Mouse (Mus musculus) mouse embryonic stem cell (cell line): ENCODE data around the gene Prl.
"Not testable (repeated sequence)": the region's sequence is repeated elsewhere in the genome, so short reads cannot be mapped to it uniquely, and the experiment has no call there.

ENCODE experiments used
- in situ Hi-C, 2 experiments: fragments of 300-500 bp; cut with MboI; formaldehyde crosslinking; loops; 1 replicate in 1 of 2; 3 replicates in 1 of 2; pipeline ENCODE4 v1.14.3; 2019 to 2020; ENCODE audit warnings: low sequenced_read_pairs in 2 of 2, low pct_unique_long_range_greater_than_20kb in 1 of 2, mixed read lengths in 1 of 2; ENCODE audit not compliant: unreplicated experiment in 1 of 2

Gene Prl

DNA sequence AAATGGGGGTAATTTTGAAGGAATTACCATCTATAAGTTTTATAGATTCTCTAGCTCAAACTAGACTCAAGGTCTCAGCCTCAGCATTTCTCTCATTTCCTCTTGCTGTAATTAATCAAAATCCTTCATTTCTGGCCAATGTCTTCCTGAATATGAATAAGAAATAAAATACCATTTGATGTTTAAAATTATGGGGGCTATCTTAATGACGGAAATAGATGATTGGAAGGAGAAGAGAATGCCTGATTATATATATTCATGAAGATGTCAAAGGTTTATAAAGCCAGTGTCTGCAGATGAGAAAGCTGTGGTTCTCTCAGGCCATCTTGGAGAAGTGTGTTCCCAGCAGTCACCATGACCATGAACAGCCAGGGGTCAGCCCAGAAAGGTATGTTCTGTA, at the start of gene Prl:
Gene Prl (plus strand): TSS at position 301 of the 400 bp plus-strand sequence.
- in situ Hi-C loops, result no loop called here

DNA sequence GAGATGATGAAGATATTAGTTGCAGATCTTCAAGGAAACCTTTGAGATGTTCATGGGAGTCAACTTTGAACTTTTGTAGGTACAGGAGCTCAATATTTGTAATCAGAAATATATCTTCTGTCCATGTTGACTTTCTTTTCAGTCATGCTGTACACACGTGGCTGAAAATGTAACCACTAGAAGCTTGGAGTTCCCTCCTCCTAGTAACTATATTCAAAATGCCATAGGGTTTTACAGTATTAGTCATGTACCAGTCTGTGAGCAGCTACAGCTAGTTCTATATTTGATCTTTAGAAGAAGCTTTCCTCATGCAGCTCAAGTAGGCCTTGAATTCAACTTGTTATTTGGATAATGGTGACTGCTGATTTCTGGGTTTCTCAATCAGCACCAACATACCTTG, 30.8 kb upstream of the Prl start:
- in situ Hi-C loops, result no loop called here

- in situ Hi-C loops, result no loop called here
Observed at GRCm38 (mm10) chr13:27027376-27027775, 30.0 kb upstream of the Prl start.

DNA sequence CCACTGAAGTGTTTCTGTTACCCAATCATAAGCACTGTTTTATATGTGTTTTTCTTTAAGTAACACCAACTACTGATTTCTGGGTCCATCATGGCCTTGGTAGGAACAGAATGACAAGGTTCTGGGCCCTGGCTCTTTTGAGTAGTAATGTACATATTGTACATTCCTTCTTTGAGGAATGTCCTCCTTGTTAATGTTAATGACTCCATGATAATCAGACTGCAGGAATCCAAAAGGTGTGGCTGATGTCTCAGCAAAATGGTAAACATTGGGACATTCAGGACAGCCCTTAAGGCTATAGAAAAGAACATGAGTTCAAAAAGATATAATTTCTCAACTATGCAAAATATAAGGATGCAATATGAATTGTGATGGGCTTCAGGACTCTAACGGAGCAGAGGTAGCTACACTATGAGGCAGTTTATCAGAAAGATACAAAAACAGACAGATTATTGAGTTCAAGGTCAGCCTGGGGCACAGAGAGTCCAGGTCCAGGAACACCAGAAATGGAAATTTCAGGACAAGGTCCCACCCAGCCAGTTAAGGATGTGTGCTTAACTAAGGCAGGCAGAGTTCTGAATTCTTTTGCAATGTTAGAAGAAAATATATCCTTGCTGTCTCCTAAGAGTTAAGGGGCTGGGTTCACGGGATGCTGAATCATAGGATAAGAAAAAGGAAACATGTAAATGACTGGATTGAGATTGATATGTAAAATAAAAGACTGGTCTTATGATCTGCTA, 28.7 kb upstream of the Prl start:
- in situ Hi-C loops, result no loop called here

DNA sequence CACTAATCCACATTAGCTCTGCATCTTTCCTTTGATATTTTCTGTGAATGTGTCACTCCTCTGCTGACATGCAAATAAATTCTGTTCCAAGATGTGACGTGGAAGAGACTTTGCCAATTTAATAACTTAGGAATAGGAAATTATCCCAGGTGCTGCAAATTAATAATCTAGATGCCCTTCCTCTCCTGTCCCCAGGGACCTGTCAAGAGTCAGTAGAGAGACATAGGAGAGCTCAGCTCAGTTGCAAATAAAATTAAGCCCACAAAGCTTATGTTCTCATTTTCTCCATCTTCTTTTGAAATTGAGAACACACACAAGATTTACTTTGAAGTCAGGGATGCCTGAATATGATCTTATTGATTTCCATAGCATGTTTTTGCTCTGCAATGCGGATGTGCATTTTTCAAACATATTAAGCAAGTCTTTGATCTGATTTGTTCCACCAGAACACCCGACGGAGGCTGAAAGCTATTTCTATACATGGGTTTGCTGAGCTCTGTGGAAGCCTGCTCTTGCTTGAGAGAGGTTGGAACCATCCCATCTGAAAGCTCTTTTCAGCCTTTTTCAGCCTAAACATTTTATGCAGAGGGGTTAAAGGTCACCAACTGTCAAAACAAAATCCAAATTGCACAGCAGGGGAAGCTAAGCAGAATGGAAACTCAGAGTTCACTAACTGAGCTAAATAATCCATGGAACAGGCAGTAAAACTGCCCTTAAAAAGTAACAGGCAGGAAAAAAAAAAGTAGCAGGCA, 26.1 kb upstream of the Prl start:
- in situ Hi-C loops, result no loop called here

DNA sequence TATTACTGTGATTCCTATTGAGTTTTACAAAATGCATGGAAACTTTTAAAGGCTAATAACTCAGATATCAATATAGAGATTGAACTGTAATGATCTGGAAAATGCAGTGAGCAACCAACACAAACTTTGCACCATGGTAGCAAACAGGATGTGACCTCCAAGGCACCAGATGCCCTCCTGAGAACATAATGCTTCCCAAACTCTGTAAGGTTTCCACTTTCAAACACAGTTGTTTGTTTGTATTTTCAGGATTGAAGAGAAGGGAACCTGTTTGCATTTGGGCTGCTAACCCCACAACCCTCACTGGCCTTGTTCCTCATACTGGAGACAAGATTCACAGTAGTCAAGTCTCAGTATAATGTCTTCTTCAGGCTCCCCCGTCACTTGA, 25.5 kb upstream of the Prl start:
- in situ Hi-C loops, result no loop called here

DNA sequence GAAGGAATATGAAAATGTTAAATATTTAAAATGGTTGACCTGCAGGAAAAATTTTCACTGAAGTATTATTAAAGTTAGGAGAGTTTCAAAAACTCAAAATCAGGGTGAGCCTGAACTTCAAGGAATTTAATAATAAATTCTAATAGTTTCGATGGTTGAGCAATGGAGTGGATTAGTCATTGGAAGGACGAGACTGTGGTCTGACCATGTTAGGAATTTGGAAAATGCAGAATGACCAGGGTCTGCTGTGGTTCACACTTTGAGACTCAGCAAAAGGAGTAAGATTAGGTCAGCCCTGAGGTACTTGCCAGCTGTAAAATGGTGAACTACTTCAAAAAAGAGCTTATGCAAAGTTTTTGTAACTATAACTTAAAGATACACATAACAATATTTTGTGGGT, 24.4 kb upstream of the Prl start:
- in situ Hi-C loops, result no loop called here

DNA sequence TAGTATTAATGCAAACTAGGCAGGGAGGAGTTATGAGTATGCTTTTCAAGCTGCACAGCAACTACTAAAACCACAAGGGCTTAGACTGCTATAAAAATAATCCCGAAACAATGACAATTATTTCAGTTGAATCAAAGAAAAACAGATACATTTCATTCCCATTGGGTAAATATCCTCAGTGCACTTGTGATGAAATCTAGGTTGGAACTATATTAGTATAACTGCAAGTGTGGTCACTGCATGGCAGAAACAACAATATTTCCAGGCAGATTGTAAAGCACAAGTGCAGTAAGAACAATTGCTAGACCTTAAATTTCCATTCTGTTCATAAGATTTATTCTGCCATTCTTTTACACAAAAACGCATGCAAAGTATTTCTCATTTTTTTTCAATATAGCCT, 15.2 kb upstream of the Prl start:
- in situ Hi-C loops, result no loop called here

GRCm38 (mm10) chr13:27043326-27043725, 14.0 kb upstream of the Prl start:
- in situ Hi-C loops, result no loop called here

- in situ Hi-C loops, result no loop called here
Observed at GRCm38 (mm10) chr13:27059177-27059576, 1.8 kb downstream of the Prl start.

DNA sequence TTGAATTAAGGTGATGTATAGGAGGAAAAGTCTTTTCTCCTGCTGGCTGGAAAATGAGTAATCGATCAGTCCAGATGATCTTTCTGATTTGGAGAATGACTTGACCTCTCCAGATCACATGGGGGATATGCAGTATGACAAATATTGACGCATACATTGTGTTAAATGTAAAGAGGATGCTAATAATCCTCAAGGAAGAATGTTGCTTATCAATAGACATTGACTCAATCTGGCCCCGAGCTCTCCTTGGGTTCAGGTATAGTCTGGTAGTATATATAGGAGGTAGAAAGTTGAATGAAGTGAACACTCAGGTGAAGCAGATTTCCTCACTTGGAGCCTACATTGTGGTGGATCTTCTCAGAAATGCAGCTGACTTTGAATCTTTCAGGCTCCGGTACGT, 36.5 kb downstream of the Prl start, which contains the start of gene Prl3d1:
Gene Prl3d1 (plus strand): TSS at position 301 of the 400 bp plus-strand sequence.
- in situ Hi-C loops, result not testable (repeated sequence)
